Mouse (Mus musculus) left cerebral cortex, postnatal 25 days (tissue): Measurements from ENCODE around the gene Cyp20a1. TPM values are rescaled to one million over a fixed set of nuclear protein-coding genes. Genes with fewer than 3 reads are reported as not detected.

Experiments used
- DNase-seq, 2 experiments: peaks; one replicate each; pipeline ENCODE4 v3.0.0; 2022; ENCODE audit warnings: low spot score in 2 of 2, mixed read lengths in 1 of 2
- intact Hi-C: fragments of 180-260 bp; cut with DNase I; formaldehyde crosslinking; loops from one replicate; pipeline ENCODE4 v1.15.1; 2025
- total RNA-seq, 2 experiments: library from RNA; stranded (reverse); gene quantifications; 2 replicates each; pipeline ENCODE4 v1.2.3; 2021

Cyp20a1 gene
- total RNA-seq = 10 to 100 TPM in 1 of 2 experiments, 1 to 10 TPM in 1; 6.0 to 11.8 TPM

DNA sequence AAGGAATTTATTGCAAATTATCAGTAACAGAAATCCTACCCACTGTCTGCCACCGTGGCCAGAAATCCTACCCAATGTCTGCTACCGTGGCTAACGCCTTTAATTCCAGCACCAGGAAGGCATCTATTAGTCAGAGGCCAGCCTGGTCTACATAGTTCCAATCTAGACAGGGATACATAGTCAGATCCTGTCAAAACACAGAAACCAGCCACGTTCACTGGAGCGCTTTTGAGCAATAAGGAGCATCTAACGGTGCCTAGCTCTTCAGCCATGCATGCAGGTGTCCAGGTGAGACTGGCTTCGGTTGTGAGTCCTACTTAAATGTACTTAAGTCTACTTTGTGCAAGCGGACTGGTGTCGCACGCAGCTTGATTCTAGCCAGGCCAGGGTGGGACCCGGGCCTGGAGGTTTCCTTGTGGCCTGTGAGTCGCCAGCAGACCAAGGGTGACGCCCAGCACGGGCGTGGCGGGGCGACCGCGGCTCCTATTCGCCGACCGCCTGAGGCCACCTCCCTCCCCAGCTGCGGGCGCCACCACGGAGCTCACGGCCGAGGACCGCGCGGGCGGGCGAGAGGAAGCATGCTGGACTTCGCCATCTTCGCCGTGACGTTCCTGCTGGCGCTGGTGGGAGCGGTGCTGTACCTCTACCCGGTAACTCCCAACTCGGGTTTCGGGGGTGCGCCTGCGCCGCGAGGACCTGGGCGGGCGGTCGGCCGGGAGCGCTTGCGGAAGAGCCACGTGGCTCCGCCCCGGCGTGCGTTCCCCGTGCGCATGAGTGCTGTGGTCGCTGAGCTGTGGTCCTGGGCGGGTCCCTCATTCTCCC, at the start of gene Cyp20a1:
Cyp20a1 (plus strand) TSS at position 516 of the 822 bp plus-strand sequence.
- peak; percentile 91 to 96 for DNase-seq
- intact Hi-C loops = loop anchor here (1.0 to 5.0 kb wide), 2 partner anchors 66 to 519 kb away; partner anchors contain the start of gene Abi2

DNA sequence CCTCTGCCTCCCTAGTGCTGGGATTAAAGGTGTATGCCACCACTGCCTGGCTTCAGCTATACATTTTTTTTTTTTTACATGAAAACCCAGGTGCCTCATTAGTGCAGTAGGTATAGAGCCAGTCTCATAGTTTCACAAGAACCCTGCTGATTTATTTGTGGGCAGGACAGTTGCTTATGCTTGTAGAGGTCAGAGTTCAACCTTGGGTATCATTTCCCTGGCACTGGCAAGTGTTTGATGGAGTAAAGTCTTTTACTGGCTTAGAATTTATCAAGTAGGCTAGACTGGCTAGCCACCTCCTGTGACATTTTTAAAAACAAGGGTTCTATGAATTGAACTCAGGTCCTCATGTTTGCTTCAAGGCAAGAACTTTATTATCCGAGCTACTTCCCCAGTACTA, 49.2 kb upstream of the Cyp20a1 start:
- DNase-seq = no peak
- intact Hi-C loops = loop anchor here (10.0 kb wide), 1 partner anchor 571 kb away; no protein-coding TSS in a partner anchor

DNA sequence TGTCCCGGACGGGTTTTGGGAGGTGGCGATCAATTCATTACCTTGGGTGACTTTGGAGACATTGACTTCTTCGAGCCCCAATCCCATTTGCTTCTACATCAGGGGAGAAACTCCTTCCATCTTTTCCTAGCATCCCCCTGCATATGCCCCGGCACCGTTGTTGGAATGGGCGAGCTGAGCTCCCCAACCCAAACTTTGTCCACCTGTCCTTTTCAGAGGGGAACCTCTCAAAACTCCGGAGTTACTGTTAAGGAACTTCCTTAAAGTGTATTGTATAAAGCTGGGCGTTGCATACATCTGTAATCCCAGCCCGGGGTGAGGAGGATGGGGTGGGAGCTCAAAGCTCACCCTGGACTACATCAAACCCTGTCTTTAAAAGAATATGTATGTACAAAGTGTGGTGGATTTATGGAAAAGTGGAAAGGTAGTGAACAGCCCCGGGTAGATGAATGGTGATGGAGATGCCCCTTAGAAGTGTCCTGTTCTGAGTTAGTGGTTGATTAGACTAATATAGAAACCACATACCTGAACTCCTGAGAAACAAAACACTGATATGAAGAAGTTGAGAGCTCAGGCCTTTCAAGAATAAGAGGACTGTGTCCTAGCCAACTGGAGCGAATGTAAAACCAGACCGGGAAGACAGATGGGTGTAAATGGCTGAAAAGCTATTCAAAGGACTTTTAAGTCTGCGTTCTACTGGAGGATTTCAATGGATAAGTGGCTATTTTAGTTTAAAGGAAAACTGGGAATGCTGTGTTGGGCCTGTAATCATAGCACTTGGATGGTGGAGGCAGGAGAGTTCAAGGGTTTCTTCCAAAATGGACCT, 720 bp downstream of the Cyp20a1 start:
- intact Hi-C loops = loop anchor here (1.0 to 5.0 kb wide), 2 partner anchors 65 to 518 kb away; partner anchors contain the start of gene Abi2
- no peak for DNase-seq

DNA sequence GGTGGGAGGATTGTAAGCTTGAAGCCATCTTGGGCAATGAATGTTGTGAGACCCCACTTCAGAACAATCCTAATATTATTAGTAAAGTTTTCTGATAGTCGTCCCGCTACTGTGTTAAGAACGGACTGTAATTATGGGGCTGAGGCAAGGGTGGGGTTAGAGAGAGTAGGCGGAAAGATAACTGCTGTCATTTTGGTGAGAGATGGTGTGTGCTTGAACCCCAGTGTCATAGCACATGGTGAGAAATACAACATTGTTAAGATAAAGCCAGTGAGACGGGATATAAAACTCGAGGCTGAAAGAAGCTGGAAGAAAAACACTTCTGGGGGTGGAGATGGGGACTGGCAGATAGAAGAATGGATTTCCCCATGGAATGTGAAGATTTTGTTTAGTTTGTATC, 1.5 kb downstream of the Cyp20a1 start:
- intact Hi-C loops = loop anchor here (5.0 kb wide), 1 partner anchor 518 kb away; no protein-coding TSS in a partner anchor
- no peak for DNase-seq

DNA sequence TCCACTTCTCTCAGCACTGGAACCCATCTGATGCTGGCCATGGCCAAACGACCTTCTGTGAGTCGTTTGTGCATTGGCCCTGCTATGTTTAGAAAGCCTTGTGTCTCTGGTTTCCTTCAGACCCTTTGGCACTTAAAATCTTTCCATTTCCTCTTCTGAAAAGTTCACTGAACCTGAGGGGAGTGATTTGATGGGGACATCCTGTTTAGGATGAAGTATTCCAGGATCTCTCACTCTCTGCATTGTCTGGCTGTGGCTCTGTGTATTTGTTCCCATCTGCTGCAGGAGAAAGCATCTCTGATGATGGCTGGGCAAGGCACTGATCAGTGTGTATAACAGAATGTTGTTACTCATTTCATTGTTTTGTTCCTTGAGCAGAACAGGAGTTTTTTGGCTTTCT, 2.6 kb downstream of the Cyp20a1 start:
- intact Hi-C loops = no loop called here
- no peak for DNase-seq

GRCm38 (mm10) chr1:60352786-60353185, 9.7 kb downstream of the Cyp20a1 start:
- DNase-seq = no peak
- intact Hi-C loops = no loop called here

DNA sequence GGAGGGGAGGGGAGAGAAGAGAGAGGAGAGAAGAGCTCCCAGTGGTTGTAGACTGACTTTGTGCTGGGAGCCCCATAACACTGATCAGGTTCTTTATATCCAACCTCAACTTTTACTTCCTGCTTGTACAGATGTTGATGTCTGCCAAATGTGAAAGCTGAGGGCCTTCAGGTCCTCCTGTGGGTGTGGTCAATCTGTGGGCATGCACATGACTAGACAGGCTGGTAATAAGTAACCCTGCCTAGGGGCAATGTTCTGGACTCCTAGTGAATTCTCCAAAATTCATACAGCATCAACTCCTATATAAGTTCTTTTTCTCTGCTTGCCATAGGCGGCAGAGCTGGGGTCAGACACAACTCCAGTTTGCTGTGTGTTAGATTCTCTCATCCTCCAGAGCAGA, 18.5 kb downstream of the Cyp20a1 start:
- intact Hi-C loops = no loop called here
- DNase-seq = no peak

GRCm38 (mm10) chr1:60376556-60376955, 33.4 kb downstream of the Cyp20a1 start:
- no peak for DNase-seq
- intact Hi-C loops = no loop called here

DNA sequence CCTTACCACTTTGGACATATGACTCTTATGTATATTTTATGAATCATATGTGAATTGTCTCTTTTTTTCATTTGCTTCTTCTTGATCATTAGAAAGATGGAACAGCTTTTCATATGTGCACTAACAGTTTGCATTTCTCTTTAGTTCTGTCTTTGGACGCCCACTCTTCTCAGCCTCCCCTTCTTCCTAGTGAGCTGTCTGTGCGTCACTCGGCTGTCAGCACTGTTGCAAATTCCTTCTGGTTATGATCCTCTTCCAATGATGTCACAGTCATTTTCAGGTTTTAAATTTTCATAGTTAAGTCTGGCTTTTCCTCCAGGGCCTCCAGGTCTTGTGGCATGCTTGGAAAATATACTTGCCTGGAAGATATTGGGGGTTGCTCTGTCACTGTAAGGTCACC, 38.8 kb downstream of the Cyp20a1 start:
- intact Hi-C loops = no loop called here

GRCm38 (mm10) chr1:60404848-60405247, 61.7 kb downstream of the Cyp20a1 start:
- intact Hi-C loops = loop anchor here (5.0 kb wide), 2 partner anchors 48 to 457 kb away; no protein-coding TSS in a partner anchor
- DNase-seq = no peak

More for the DNA sequence above, 38.8 kb downstream of the Cyp20a1 start:
- DNase-seq = peak in 1 of 2 experiments; percentile 76

GRCm38 (mm10) chr1:60408501-60409167, 65.5 kb downstream of the Cyp20a1 start:
- intact Hi-C loops = loop anchor here (1.0 to 5.0 kb wide), 5 partner anchors 51 to 454 kb away; partner anchors contain the start of genes Cyp20a1 and Raph1
- DNase-seq = no peak

DNA sequence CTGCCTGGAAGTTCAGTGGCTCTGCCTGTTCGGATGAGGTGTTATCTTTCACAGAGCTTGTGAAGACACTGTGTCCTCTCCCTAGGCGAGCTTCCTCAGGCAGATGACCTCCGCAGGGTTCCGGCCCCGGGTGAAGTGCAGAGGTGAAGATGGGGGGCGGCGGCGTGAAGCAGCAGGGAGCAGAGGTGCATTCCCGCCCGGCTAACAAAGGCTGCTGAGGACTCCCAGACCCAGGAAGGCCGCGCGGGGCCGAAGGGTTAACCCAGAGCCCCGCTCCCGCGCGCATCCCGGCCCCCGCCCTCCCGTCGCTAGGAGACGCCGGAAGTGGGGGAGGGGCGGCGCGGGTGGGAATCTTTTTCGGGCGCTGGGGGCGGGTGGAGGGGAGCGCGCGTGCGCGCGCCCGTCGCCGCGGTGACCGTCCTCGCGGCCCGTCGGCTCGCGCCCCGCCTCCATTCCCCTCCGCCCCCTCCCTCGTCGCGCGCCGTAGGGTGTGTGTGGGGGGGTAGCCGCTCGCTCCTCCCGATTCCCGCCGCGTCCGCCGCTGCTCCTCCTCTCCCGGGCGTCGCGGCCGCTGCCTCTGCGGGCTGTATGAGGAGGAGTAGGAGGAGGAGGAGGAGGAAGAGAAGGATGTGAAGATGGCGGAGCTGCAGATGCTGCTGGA, 66.2 kb downstream of the Cyp20a1 start, which contains the start of gene Abi2:
Abi2 (plus strand) TSS at position 452 of the 661 bp plus-strand sequence.
- intact Hi-C loops = loop anchor here (1.0 to 5.0 kb wide), 5 partner anchors 52 to 453 kb away; partner anchors contain the start of genes Cyp20a1 and Raph1
- peak; percentile 92 to 93 for DNase-seq

DNA sequence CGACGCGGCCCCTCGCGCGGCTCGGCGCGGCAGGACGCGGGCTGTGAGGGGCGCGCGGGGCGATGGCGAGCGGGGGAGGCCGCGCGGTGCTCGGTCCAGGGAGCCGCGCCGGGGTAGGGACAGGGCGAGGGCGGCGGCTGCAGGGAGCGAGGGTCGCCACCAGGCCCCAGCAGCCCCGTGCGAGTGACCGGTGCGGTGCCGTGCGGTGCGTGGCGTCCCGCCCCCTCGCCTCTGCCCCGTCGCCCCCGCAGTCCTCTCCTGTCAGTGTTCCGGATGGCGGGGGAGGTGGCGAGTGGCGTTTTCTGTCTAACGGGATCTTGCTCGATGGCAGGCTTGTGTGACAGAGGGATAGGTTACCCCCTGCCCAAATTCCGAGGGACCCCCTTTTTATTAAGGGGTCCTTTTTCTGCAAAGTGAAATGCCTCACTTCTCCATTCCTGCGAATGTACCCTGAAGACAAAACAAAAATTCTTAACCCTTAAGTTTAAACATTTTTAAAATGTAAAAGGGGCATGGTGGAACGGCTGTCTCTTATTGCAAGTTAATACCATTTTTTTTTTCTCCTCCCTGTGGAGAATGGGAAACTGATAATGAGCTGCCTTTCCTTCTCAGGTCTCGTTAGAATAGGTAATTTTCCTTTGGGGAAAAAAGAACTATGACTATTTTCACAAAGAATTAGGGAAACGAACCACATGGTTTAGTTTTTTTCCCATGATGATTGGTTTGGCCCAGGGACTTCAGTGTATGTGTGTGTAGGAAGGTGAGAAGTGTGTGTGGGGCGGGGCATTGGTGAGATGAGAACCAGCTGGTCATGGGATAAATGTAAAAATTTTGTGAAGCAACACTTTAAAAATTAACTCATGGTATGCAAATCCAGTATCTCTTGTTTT, 67.0 kb downstream of the Cyp20a1 start:
- peak; percentile 54 to 87 for DNase-seq
- intact Hi-C loops = loop anchor here (1.0 to 5.0 kb wide), 5 partner anchors 53 to 452 kb away; partner anchors contain the start of genes Cyp20a1 and Raph1

- intact Hi-C loops = no loop called here
- no peak for DNase-seq
Measured at GRCm38 (mm10) chr1:60416724-60417123, 73.6 kb downstream of the Cyp20a1 start.

GRCm38 (mm10) chr1:60423882-60424281, 80.8 kb downstream of the Cyp20a1 start:
- intact Hi-C loops = no loop called here

DNA sequence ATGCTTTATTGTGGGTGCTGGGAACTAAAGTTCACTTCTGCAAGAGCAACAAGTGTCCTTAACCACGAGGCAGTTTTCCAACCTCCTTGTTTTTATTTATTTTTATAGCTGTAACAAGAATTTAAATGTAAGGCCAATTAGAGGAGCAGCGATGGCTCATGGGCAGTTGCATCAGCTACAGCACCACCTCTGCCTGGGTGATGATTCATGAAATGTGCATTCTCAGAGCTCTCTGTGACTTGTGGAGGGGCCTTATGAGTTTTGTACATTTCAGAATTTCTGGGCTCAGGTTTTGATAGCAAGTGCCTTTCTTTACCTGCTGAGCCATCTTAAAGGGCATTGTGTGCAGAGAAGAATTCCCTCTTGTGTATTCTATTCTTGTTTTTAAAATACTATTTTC, 85.2 kb downstream of the Cyp20a1 start:
- intact Hi-C loops = no loop called here
- DNase-seq = no peak

More at GRCm38 (mm10) chr1:60423882-60424281, 80.8 kb downstream of the Cyp20a1 start:
- DNase-seq = no peak

GRCm38 (mm10) chr1:60428932-60429331, 85.8 kb downstream of the Cyp20a1 start:
- DNase-seq = no peak
- intact Hi-C loops = no loop called here

DNA sequence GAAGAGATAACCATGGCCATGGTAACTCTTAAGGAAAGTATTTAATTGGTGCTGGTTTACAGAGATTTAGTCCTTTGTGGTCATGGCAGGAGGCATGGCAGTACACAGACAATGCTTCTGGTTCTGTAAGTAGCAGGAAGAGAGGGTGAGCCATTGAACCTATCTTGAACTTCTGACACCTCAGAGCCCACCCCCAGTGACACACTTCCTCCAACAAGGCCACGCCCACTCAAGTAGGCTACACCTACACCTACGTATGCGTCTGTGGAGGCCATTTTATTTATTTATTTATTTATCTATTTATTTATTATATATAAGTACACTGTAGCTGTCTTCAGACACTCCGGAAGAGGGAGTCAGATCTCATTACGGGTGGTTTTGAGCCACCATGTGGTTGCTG, 88.4 kb downstream of the Cyp20a1 start:
- intact Hi-C loops = no loop called here

More for the DNA sequence above, 88.4 kb downstream of the Cyp20a1 start:
- no peak for DNase-seq
